Mouse (Mus musculus): ENCODE measurements at regions not wholly inside any gene's neighbourhood (a gene's known extent, or its start where the extent isn't known, plus 50 kb on each side); places are given as distances from the start of the nearest gene placed in this dataset.

- TF ChIP-seq CTCF (IDR thresholded peaks at IDR 0.05; ENCODE audit: low read depth, low read length) (no peak), POLR2A (IDR thresholded peaks at IDR 0.05; ENCODE audit: insufficient read depth, low read length) (no peak), EP300 (IDR thresholded peaks at IDR 0.05; ENCODE audit: insufficient read depth, low read depth, low read length) (no peak)
Measured at GRCm38 (mm10) chr8:107785771-107786170, 156.7 kb upstream of the Zfhx3 start.
